Mouse (Mus musculus): ENCODE data around the gene Dnajb8.

Dnajb8 gene

DNA sequence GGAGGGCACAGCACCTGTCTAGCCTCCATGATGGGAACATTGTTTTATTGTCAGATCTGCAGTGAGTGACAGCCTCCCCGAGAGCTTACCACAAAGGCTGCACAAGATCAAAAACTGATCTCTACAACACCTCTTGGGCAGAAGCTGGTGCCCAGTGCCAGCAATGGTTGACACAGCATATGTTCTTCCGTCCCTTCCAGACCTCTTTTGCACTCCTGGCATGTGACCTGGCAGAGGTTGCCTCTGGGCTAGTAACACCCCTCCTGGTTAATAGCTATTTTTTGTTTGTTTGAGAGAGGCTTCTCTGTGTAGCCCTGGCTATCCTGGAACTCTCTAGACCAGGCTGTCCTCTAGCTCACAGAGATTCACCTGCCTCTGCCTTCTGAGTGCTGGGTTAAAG is 56.1 kb downstream of the Dnajb8 start:
- DNase-seq (ENCODE audit: low spot score in 2 of 2) = no peak

DNA sequence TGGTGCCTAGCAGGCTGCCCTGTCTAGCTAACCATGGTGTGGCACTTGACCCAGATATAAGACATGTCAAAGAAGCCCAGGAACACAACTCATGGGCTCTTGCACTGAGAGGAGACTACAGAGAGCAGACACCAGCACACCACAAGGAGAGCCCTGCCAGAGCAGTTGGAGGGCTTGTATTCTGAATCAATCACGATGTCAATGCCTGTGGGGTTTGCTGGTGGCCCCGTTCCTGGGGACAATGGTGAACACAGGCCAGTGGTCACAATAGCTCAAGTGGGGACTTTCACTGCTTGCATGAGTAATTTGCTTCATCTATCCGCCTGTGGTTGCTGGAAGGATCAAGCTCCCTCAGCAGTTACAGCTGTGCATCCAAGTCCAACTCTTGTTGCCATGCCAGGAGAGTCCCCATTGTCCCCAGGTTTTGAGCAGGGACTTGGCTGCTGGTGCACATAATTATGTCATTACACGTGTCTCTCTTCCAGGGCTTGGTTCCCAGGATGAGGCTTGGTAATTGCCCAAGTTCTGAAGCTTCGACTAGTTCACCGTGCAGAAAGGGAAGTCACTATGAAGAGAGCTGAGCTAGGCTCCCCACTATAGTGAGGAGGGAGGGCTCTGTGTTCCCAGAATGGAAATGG is 68.2 kb downstream of the Dnajb8 start:
- DNase-seq (ENCODE audit: low spot score in 2 of 2) = no peak

DNA sequence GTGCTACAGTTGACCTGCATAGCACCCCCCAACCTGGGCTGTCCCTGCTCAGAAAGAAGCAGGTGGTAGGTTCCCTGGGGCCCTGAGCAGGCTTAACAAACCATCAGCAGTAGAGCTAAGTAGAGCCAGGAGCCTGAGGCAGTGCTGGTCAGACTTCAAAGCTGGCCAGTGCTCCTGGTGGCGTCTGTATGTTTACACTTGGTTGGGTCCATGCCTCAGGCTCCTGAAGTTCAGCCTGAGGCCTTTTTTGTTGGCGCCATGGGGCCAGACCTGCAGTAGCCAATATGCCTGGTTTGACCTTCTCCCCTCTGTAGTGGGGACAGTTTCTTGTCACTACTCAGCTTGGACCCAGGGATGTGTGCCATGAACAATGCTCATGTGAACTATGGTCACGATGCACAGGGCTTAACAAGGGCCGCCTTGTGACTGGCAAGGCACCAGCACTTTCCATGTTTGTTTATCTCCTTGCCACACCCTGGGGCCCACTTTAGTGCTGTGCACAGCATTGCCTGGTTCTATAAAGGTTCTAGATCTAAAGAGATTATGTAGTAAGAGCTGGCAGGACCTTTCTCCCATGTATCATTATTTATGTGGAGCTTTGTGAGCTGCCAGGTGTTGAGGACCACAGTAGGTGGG is 70.3 kb downstream of the Dnajb8 start:
- DNase-seq (ENCODE audit: low spot score in 2 of 2) = peak; percentile 8 to 16

DNA sequence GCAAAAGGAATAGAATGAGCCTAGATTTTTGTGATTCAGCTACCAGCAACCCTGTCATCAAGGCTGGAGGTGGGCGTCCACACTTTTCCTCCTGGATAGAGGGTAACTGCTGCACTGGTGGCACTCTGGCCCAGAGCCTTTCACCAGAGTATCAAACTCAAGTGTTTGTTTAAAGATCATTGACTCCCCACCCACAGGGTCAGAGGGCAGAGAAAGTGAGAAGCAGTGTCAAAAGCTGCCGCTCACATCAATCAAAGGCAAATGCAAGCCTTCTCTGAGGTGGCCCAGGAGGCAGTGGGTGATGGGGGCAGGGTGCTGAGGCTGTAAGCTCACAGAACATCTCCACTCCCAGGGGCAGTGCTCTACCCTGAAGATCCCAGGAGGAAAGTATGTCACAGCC is 77.4 kb downstream of the Dnajb8 start:
- DNase-seq (ENCODE audit: low spot score in 2 of 2) = no peak

DNA sequence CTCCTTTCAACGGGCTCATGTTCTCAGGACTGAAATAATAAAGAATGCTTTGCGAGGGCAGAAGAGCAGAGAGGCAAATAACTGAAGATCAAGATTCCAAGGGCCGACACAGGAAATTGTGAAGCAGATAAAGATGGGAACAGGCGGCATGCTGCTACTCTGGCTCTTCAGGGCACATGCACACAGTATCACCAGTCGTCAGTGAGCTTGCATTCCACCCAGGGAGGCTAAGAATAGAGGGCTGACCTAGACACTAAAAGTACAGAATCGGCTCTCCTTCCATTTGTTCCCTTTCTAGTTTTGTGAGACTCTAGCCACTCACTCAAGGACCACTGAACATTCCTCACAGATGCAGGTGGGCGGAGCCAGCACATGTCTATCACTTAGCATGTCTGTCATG is 79.2 kb downstream of the Dnajb8 start:
- no peak for DNase-seq (ENCODE audit: low spot score in 2 of 2)
